Mouse (Mus musculus): ENCODE results near the gene Olfr1389. TPM values are rescaled to one million over a fixed set of nuclear protein-coding genes. Genes with fewer than 3 reads are reported as not detected.

Gene Olfr1389
- total and polyA plus RNA-seq, 3 experiments, result not detected

Other genes starting within 250 kb of the Olfr1389 start
- 0.17 and 0.34 TPM in 2 replicates for gene Btnl9, start 235.9 kb upstream of the Olfr1389 start, total RNA-seq (2012; rRNA removed)
- gene Btnl9, start 235.9 kb upstream of the Olfr1389 start, total RNA-seq (2014; rRNA removed), result not detected in 2 replicates
- 0.04 and 0.20 TPM in 2 replicates for gene Btnl9, start 235.9 kb upstream of the Olfr1389 start, polyA plus RNA-seq (2012; ENCODE audit: insufficient read length, low read depth)
- 21.3 and 22.6 TPM in 2 replicates for gene Zfp62, start 219.8 kb upstream of the Olfr1389 start, total RNA-seq (2012; rRNA removed)
- 38.7 and 48.8 TPM in 2 replicates for gene Zfp62, start 219.8 kb upstream of the Olfr1389 start, total RNA-seq (2014; rRNA removed)
- gene Zfp62, start 219.8 kb upstream of the Olfr1389 start, polyA plus RNA-seq (2012; ENCODE audit: insufficient read length, low read depth), result 23.2 and 25.3 TPM in 2 replicates
- gene Mgat1, start 178.9 kb upstream of the Olfr1389 start, total RNA-seq (2012; rRNA removed), result 83.2 and 118 TPM in 2 replicates
- 63.2 and 67.7 TPM in 2 replicates for gene Mgat1, start 178.9 kb upstream of the Olfr1389 start, total RNA-seq (2014; rRNA removed)
- 80.9 and 90.5 TPM in 2 replicates for gene Mgat1, start 178.9 kb upstream of the Olfr1389 start, polyA plus RNA-seq (2012; ENCODE audit: insufficient read length, low read depth)
- 0.04 TPM in 1 of 2 replicates, not detected in the other for gene Olfr1393, start 144.8 kb upstream of the Olfr1389 start, total RNA-seq (2012; rRNA removed)
- 0.18 TPM in 1 of 2 replicates, not detected in the other for gene Olfr1393, start 144.8 kb upstream of the Olfr1389 start, total RNA-seq (2014; rRNA removed)
- gene Olfr1393, start 144.8 kb upstream of the Olfr1389 start, polyA plus RNA-seq (2012; ENCODE audit: insufficient read length, low read depth), result 0.08 and 0.10 TPM in 2 replicates
- not detected in 2 replicates for gene Olfr1392, start 137.8 kb upstream of the Olfr1389 start, total RNA-seq (2012; rRNA removed)
- gene Olfr1392, start 137.8 kb upstream of the Olfr1389 start, total RNA-seq (2014; rRNA removed), result not detected in 2 replicates
- gene Olfr1392, start 137.8 kb upstream of the Olfr1389 start, polyA plus RNA-seq (2012; ENCODE audit: insufficient read length, low read depth), result not detected in 2 replicates
- not detected in 2 replicates for gene Olfr10, start 118.3 kb upstream of the Olfr1389 start, total RNA-seq (2012; rRNA removed)
- not detected in 2 replicates for gene Olfr10, start 118.3 kb upstream of the Olfr1389 start, total RNA-seq (2014; rRNA removed)
- gene Olfr10, start 118.3 kb upstream of the Olfr1389 start, polyA plus RNA-seq (2012; ENCODE audit: insufficient read length, low read depth), result not detected in 2 replicates
- not detected in 2 replicates for gene Olfr1391, start 100.3 kb upstream of the Olfr1389 start, total RNA-seq (2012; rRNA removed)
- not detected in 2 replicates for gene Olfr1391, start 100.3 kb upstream of the Olfr1389 start, total RNA-seq (2014; rRNA removed)
- not detected in 2 replicates for gene Olfr1391, start 100.3 kb upstream of the Olfr1389 start, polyA plus RNA-seq (2012; ENCODE audit: insufficient read length, low read depth)
- gene Olfr1390, start 87.9 kb upstream of the Olfr1389 start, total RNA-seq (2012; rRNA removed), result not detected in 2 replicates
- gene Olfr1390, start 87.9 kb upstream of the Olfr1389 start, total RNA-seq (2014; rRNA removed), result not detected in 2 replicates
- gene Olfr1390, start 87.9 kb upstream of the Olfr1389 start, polyA plus RNA-seq (2012; ENCODE audit: insufficient read length, low read depth), result not detected in 2 replicates
- gene Olfr1388, start 13.6 kb downstream of the Olfr1389 start, total RNA-seq (2012; rRNA removed), result not detected in 2 replicates
- not detected in 2 replicates for gene Olfr1388, start 13.6 kb downstream of the Olfr1389 start, total RNA-seq (2014; rRNA removed)
- gene Olfr1388, start 13.6 kb downstream of the Olfr1389 start, polyA plus RNA-seq (2012; ENCODE audit: insufficient read length, low read depth), result not detected in 2 replicates
- not detected in 2 replicates for gene Olfr1387, start 32.3 kb downstream of the Olfr1389 start, total RNA-seq (2012; rRNA removed)
- not detected in 2 replicates for gene Olfr1387, start 32.3 kb downstream of the Olfr1389 start, total RNA-seq (2014; rRNA removed)
- not detected in 2 replicates for gene Olfr1387, start 32.3 kb downstream of the Olfr1389 start, polyA plus RNA-seq (2012; ENCODE audit: insufficient read length, low read depth)
- gene Olfr1386, start 42.0 kb downstream of the Olfr1389 start, total RNA-seq (2012; rRNA removed), result not detected in 2 replicates
- gene Olfr1386, start 42.0 kb downstream of the Olfr1389 start, total RNA-seq (2014; rRNA removed), result not detected in 2 replicates
- not detected in 2 replicates for gene Olfr1386, start 42.0 kb downstream of the Olfr1389 start, polyA plus RNA-seq (2012; ENCODE audit: insufficient read length, low read depth)
- not detected in 2 replicates for gene Olfr1385, start 66.0 kb downstream of the Olfr1389 start, total RNA-seq (2012; rRNA removed)
- not detected in 2 replicates for gene Olfr1385, start 66.0 kb downstream of the Olfr1389 start, total RNA-seq (2014; rRNA removed)
- gene Olfr1385, start 66.0 kb downstream of the Olfr1389 start, polyA plus RNA-seq (2012; ENCODE audit: insufficient read length, low read depth), result 0.05 and 0.06 TPM in 2 replicates
- gene Olfr1384, start 83.7 kb downstream of the Olfr1389 start, total RNA-seq (2012; rRNA removed), result not detected in 2 replicates
- gene Olfr1384, start 83.7 kb downstream of the Olfr1389 start, total RNA-seq (2014; rRNA removed), result not detected in 2 replicates
- not detected in 2 replicates for gene Olfr1384, start 83.7 kb downstream of the Olfr1389 start, polyA plus RNA-seq (2012; ENCODE audit: insufficient read length, low read depth)
- not detected in 2 replicates for gene Olfr1383, start 96.6 kb downstream of the Olfr1389 start, total RNA-seq (2012; rRNA removed)
- gene Olfr1383, start 96.6 kb downstream of the Olfr1389 start, total RNA-seq (2014; rRNA removed), result not detected in 2 replicates
- not detected in 2 replicates for gene Olfr1383, start 96.6 kb downstream of the Olfr1389 start, polyA plus RNA-seq (2012; ENCODE audit: insufficient read length, low read depth)
- not detected in 2 replicates for gene Olfr1382, start 105.2 kb downstream of the Olfr1389 start, total RNA-seq (2012; rRNA removed)
- gene Olfr1382, start 105.2 kb downstream of the Olfr1389 start, total RNA-seq (2014; rRNA removed), result not detected in 2 replicates
- gene Olfr1382, start 105.2 kb downstream of the Olfr1389 start, polyA plus RNA-seq (2012; ENCODE audit: insufficient read length, low read depth), result not detected in 2 replicates
- not detected in 2 replicates for gene Olfr1381, start 120.4 kb downstream of the Olfr1389 start, total RNA-seq (2012; rRNA removed)
- gene Olfr1381, start 120.4 kb downstream of the Olfr1389 start, total RNA-seq (2014; rRNA removed), result not detected in 2 replicates
- gene Olfr1381, start 120.4 kb downstream of the Olfr1389 start, polyA plus RNA-seq (2012; ENCODE audit: insufficient read length, low read depth), result not detected in 2 replicates
- not detected in 2 replicates for gene Olfr1380, start 133.8 kb downstream of the Olfr1389 start, total RNA-seq (2012; rRNA removed)
- not detected in 2 replicates for gene Olfr1380, start 133.8 kb downstream of the Olfr1389 start, total RNA-seq (2014; rRNA removed)
- gene Olfr1380, start 133.8 kb downstream of the Olfr1389 start, polyA plus RNA-seq (2012; ENCODE audit: insufficient read length, low read depth), result not detected in 2 replicates
- 0.08 and 0.17 TPM in 2 replicates for gene Flt4, start 186.2 kb downstream of the Olfr1389 start, total RNA-seq (2012; rRNA removed)
- gene Flt4, start 186.2 kb downstream of the Olfr1389 start, total RNA-seq (2014; rRNA removed), result not detected in 2 replicates
- gene Flt4, start 186.2 kb downstream of the Olfr1389 start, polyA plus RNA-seq (2012; ENCODE audit: insufficient read length, low read depth), result 0.06 and 0.08 TPM in 2 replicates
- gene Scgb3a1, start 240.5 kb downstream of the Olfr1389 start, total RNA-seq (2012; rRNA removed), result not detected in 2 replicates
- gene Scgb3a1, start 240.5 kb downstream of the Olfr1389 start, total RNA-seq (2014; rRNA removed), result not detected in 2 replicates
- gene Scgb3a1, start 240.5 kb downstream of the Olfr1389 start, polyA plus RNA-seq (2012; ENCODE audit: insufficient read length, low read depth), result not detected in 2 replicates

All from CH12.LX (cell line).